Mouse (Mus musculus) heart, postnatal 0 days (tissue): Measurements from ENCODE around the gene Ttc23.

ENCODE experiments used
- CTCF ChIP-seq: IDR thresholded peaks from 2 replicates; pipeline ENCODE4 v1.5.1; 2016; ENCODE audit warnings: antibody characterized with exemption, control low read depth, low read depth
- EP300 ChIP-seq: IDR thresholded peaks from 2 replicates; pipeline ENCODE4 v1.6.1; 2016; ENCODE audit warnings: antibody characterized with exemption, low read depth

DNA sequence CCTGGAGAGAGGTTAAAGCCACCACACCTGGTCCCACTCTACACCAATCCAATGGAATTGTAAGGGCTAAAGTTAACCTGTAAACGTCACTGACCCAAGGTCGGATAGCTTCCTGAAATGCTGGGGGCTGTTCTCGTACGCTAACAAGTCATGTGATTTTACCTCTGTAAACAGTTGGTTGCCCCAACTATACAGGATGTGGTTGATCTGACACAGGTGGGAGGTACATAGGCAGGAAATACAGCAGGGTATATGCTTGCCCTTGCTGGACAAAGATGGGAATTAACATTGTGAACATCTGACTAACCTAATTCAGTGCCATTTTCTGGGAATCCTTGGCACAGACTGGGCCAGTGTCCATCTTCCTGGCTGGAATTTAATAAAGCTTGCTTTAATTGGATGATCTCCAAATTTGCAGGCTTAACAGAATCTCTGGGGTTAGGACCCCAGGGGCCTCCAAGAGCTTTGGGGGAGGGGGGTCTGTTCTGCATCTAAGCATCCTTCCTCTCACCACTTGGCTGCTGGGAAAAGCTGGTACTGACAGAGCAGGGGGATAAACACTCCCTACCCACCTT lies 100.6 kb downstream of the Ttc23 start:
- TF ChIP-seq CTCF (no peak), EP300 (no peak)
